Mouse (Mus musculus) testis, adult 2 months (tissue): Measurements from ENCODE around the gene Dstn. TPM values are rescaled to one million over a fixed set of nuclear protein-coding genes. Genes with fewer than 3 reads are reported as not detected.

Source experiments
- H3K27ac ChIP-seq: fragments of 200-500 bp; 2 replicates; pipeline ENCODE4 v1.5.1; 2012; ENCODE audit warnings: low read depth, low read length; ENCODE audit not compliant: control insufficient read depth, insufficient read depth
- H3K27me3 ChIP-seq: fragments of 200-500 bp; 2 replicates; pipeline ENCODE4 v1.6.1; 2012; ENCODE audit warnings: mild to moderate bottlenecking, low read length, moderate library complexity; ENCODE audit not compliant: control insufficient read depth, insufficient read depth
- H3K36me3 ChIP-seq: fragments of 200-500 bp; 2 replicates; pipeline ENCODE4 v1.6.1; 2012; ENCODE audit warnings: mild to moderate bottlenecking, low read length; ENCODE audit not compliant: control insufficient read depth, insufficient read depth
- H3K4me1 ChIP-seq: fragments of 200-500 bp; 2 replicates; pipeline ENCODE4 v1.6.1; 2012; ENCODE audit warnings: low read length; ENCODE audit not compliant: control insufficient read depth, insufficient read depth
- H3K4me3 ChIP-seq: fragments of 200-500 bp; 2 replicates; pipeline ENCODE4 v1.5.1; 2012; ENCODE audit warnings: low read depth, mild to moderate bottlenecking, low read length, moderate library complexity, mixed read lengths; ENCODE audit not compliant: control insufficient read depth
- CTCF ChIP-seq: fragments of 200-500 bp; IDR thresholded peaks from 2 replicates; pipeline ENCODE4 v1.5.1; 2012; ENCODE audit warnings: low read depth, mild to moderate bottlenecking, inconsistent platforms, low read length, moderate library complexity; ENCODE audit not compliant: control insufficient read depth, insufficient read depth, insufficient replicate concordance
- POLR2A ChIP-seq: fragments of 200-500 bp; IDR thresholded peaks from 2 replicates; pipeline ENCODE4 v1.6.1; 2012; ENCODE audit warnings: low read depth, mild to moderate bottlenecking, inconsistent platforms, low read length, moderate library complexity; ENCODE audit not compliant: control insufficient read depth
- polyA plus RNA-seq: library from polyadenylated mRNA; depleted of rRNA; stranded (reverse); fragments of >200 nt; gene quantifications from 2 replicates; pipeline ENCODE4 v1.2.3, GENCODE M21; 2012; rRNA removed

Dstn gene
- polyA plus RNA-seq, 1 experiment = 11.8 TPM

- TF ChIP-seq CTCF (no peak), POLR2A (no peak)
- Histone ChIP-seq H3K4me1 (peaks cover 2% of the 10 kb centered on the region), H3K27ac (no peak overlapping the region), H3K36me3 (no peaks in the 10 kb centered on the region), H3K27me3 (no peaks in the 10 kb centered on the region), H3K4me3 (no peak overlapping the region)
These were observed 77.0 kb downstream of the Dstn start for GRCm38 (mm10) chr2:143991964-143992672.

Other genes with a start within 250 kb of the Dstn start
- 0.68 and 0.70 TPM in 2 replicates for gene Bfsp1, start 52.1 kb upstream of the Dstn start, polyA plus RNA-seq
- 106 and 107 TPM in 2 replicates for gene Rrbp1, start 95.9 kb downstream of the Dstn start, polyA plus RNA-seq
- gene Banf2, start 117.7 kb downstream of the Dstn start, polyA plus RNA-seq = 212 and 222 TPM in 2 replicates